Mouse (Mus musculus) liver, embryonic 14.5 days (tissue): ENCODE measurements at regions not wholly inside any gene's neighbourhood (a gene's known extent, or its start where the extent isn't known, plus 50 kb on each side); places are given as distances from the start of the nearest gene placed in this dataset.

Source experiments
- ATAC-seq: fragments of 200-750 bp; cut with Nextera tagmentation; 2 replicates; pipeline ENCODE4 v1.8.0; 2017; ENCODE audit warnings: moderate number of reproducible peaks, mild to moderate bottlenecking, moderate library complexity; ENCODE audit not compliant: insufficient read depth
- DNase-seq, 3 experiments: peaks; one replicate each; pipeline ENCODE4 v3.0.0-alpha.2; 2012 to 2013; ENCODE audit warnings: low read depth in 3 of 3, low spot score in 3 of 3
- H3K27ac ChIP-seq: fragments of 300-500 bp; sonication (generic); 2 replicates; pipeline ENCODE4 v1.5.1; 2014; ENCODE audit warnings: moderate library complexity, mild to moderate bottlenecking, control low read depth, inconsistent platforms
- H3K27me3 ChIP-seq: fragments of 300-500 bp; sonication (generic); 2 replicates; pipeline ENCODE4 v1.6.1; 2014; ENCODE audit warnings: mild to moderate bottlenecking, low read length, moderate library complexity; ENCODE audit not compliant: control insufficient read depth, insufficient read depth
- H3K36me3 ChIP-seq: fragments of 300-500 bp; sonication (generic); replicated peaks from 2 replicates; pipeline ENCODE4 v1.6.1; 2014; ENCODE audit warnings: low read depth; ENCODE audit not compliant: control insufficient read depth, insufficient read depth
- H3K4me1 ChIP-seq, 2 experiments: fragments of 200-500 bp in 1 of 2; fragments of 300-500 bp in 1 of 2; sonication (generic) in 1 of 2; replicated peaks; 2 replicates each; pipeline ENCODE4 v1.6.1; 2012 to 2014; ENCODE audit warnings: antibody characterized with exemption in 1 of 2, inconsistent platforms in 1 of 2, low read length in 1 of 2; ENCODE audit not compliant: control insufficient read depth in 2 of 2, insufficient read depth in 2 of 2
- H3K4me2 ChIP-seq: fragments of 300-500 bp; sonication (generic); 2 replicates; pipeline ENCODE4 v1.6.1; 2014; ENCODE audit warnings: low read depth, mild to moderate bottlenecking, control low read depth, moderate library complexity
- H3K4me3 ChIP-seq, 2 experiments: fragments of 200-500 bp in 1 of 2; fragments of 300-500 bp in 1 of 2; sonication (generic) in 1 of 2; 2 replicates each; pipeline ENCODE4 v1.5.1; 2012 to 2014; ENCODE audit warnings: low read depth in 2 of 2, low read length in 2 of 2, mild to moderate bottlenecking in 2 of 2, control low read depth in 1 of 2, inconsistent platforms in 1 of 2, moderate library complexity in 1 of 2; ENCODE audit not compliant: insufficient read depth in 1 of 2
- H3K9ac ChIP-seq: fragments of 300-500 bp; sonication (generic); replicated peaks from 2 replicates; pipeline ENCODE4 v1.6.1; 2014; ENCODE audit warnings: mild to moderate bottlenecking, control low read depth, moderate library complexity
- H3K9me3 ChIP-seq: fragments of 300-500 bp; sonication (generic); 2 replicates; pipeline ENCODE4 v1.6.1; 2016; ENCODE audit warnings: low read length, mixed read lengths; ENCODE audit not compliant: control insufficient read depth
- CTCF ChIP-seq: IDR thresholded peaks from 2 replicates; pipeline ENCODE4 v1.5.1; 2016; ENCODE audit warnings: antibody characterized with exemption, low read depth, control low read depth
- EP300 ChIP-seq: IDR thresholded peaks from 2 replicates; pipeline ENCODE4 v1.6.1; 2016; ENCODE audit warnings: antibody characterized with exemption, low read depth
- WGBS: fragments of 180-500 bp; shearing (Covaris S2); extraction: QIAGEN DNeasy Blood & Tissue Kit; methylation state at CpG from one replicate; pipeline ENCODE4 v1.1.7; 2014; ENCODE audit not compliant: insufficient replicate concordance; 5-methylcytosine and 5-hydroxymethylcytosine counted together

- H3K27me3 ChIP-seq, result no peaks in the 10 kb centered on the region
- H3K27ac ChIP-seq, result no peak overlapping the region
- 74% methylated on average over 8 of the region's 8 CpGs for WGBS
- H3K9ac ChIP-seq, result no peak overlapping the region
- ATAC-seq (no peak), DNase-seq (no peak)
- no peak overlapping the region for H3K4me3 ChIP-seq
- no peaks in the 10 kb centered on the region for H3K9me3 ChIP-seq
- no peak overlapping the region for H3K4me2 ChIP-seq
- no peaks in the 10 kb centered on the region for H3K4me1 ChIP-seq
- TF ChIP-seq CTCF (no peak), EP300 (no peak)
- no peaks in the 10 kb centered on the region for H3K36me3 ChIP-seq
Observed at GRCm38 (mm10) chr13:82912859-82913258, 591.0 kb upstream of the Mef2c start.

- no peak for TF ChIP-seq CTCF
- TF ChIP-seq EP300, result no peak
- Histone ChIP-seq H3K9me3 (no peaks in the 10 kb centered on the region), H3K4me1 (no peaks in the 10 kb centered on the region), H3K9ac (no peak overlapping the region), H3K36me3 (no peaks in the 10 kb centered on the region), H3K27ac (no peak overlapping the region), H3K4me2 (no peak overlapping the region), H3K27me3 (no peaks in the 10 kb centered on the region), H3K4me3 (no peak overlapping the region)
- 69% methylated on average over 4 of the region's 4 CpGs for WGBS
- DNase-seq (no peak), ATAC-seq (no peak)
Observed at GRCm38 (mm10) chr13:82915194-82915593, 588.6 kb upstream of the Mef2c start.

- H3K4me1 ChIP-seq, result no peaks in the 10 kb centered on the region
- H3K27ac ChIP-seq, result no peak overlapping the region
- H3K36me3 ChIP-seq, result no peaks in the 10 kb centered on the region
- no peak overlapping the region for H3K4me2 ChIP-seq
- no peaks in the 10 kb centered on the region for H3K27me3 ChIP-seq
- no peak overlapping the region for H3K9ac ChIP-seq
- H3K4me3 ChIP-seq, result no peak overlapping the region
- ATAC-seq (no peak), DNase-seq (no peak)
- TF ChIP-seq CTCF, result no peak
- TF ChIP-seq EP300, result no peak
- H3K9me3 ChIP-seq, result no peaks in the 10 kb centered on the region
Observed at GRCm38 (mm10) chr13:82930010-82930409, 573.8 kb upstream of the Mef2c start.

GRCm38 (mm10) chr13:82937856-82938255, 566.0 kb upstream of the Mef2c start:
- H3K4me1 ChIP-seq, result no peaks in the 10 kb centered on the region
- no peak for DNase-seq
- H3K4me3 ChIP-seq, result no peak overlapping the region
- TF ChIP-seq EP300 (no peak), CTCF (no peak)
- no peak overlapping the region for H3K27ac ChIP-seq
- WGBS, result 63% methylated on average over 3 of the region's 3 CpGs
- H3K4me2 ChIP-seq, result no peak overlapping the region
- no peak for ATAC-seq
- H3K9ac ChIP-seq, result no peak overlapping the region
- no peaks in the 10 kb centered on the region for H3K9me3 ChIP-seq
- H3K36me3 ChIP-seq, result no peaks in the 10 kb centered on the region
- H3K27me3 ChIP-seq, result no peaks in the 10 kb centered on the region

GRCm38 (mm10) chr13:82942691-82943341, 561.0 kb upstream of the Mef2c start:
- no peak for DNase-seq
- H3K9me3 ChIP-seq, result no peaks in the 10 kb centered on the region

More at GRCm38 (mm10) chr13:82942691-82943341, 561.0 kb upstream of the Mef2c start:
- no peak for TF ChIP-seq CTCF
- no peak for TF ChIP-seq EP300
- Histone ChIP-seq H3K4me1 (no peaks in the 10 kb centered on the region), H3K27me3 (no peaks in the 10 kb centered on the region), H3K36me3 (no peaks in the 10 kb centered on the region), H3K4me3 (no peak overlapping the region), H3K27ac (no peak overlapping the region), H3K9ac (no peak overlapping the region), H3K4me2 (no peak overlapping the region)
- WGBS, result 61% methylated on average over 11 of the region's 11 CpGs
- no peak for ATAC-seq
